Mouse (Mus musculus) hindbrain, embryonic 14.5 days (tissue): Measurements from ENCODE around the gene Fbxw9. TPM values are rescaled to one million over a fixed set of nuclear protein-coding genes. Genes with fewer than 3 reads are reported as not detected.

Source experiments
- ATAC-seq: fragments of 200-750 bp; cut with Nextera tagmentation; 2 replicates; pipeline ENCODE4 v1.8.0; 2017; ENCODE audit warnings: moderate number of reproducible peaks, mild to moderate bottlenecking, moderate TSS enrichment, moderate library complexity; ENCODE audit not compliant: low FRiP score
- DNase-seq: peaks from one replicate; pipeline ENCODE4 v3.0.0-alpha.2; 2015; ENCODE audit warnings: low spot score
- H3K27ac ChIP-seq: fragments of 300-500 bp; sonication (generic); 2 replicates; pipeline ENCODE4 v1.5.1; 2014; ENCODE audit warnings: mild to moderate bottlenecking, moderate library complexity
- H3K27me3 ChIP-seq: fragments of 300-500 bp; sonication (generic); 2 replicates; pipeline ENCODE4 v1.6.1; 2014; ENCODE audit warnings: mild to moderate bottlenecking, low read length, mixed read lengths; ENCODE audit not compliant: control insufficient read depth, insufficient read depth
- H3K36me3 ChIP-seq: fragments of 300-500 bp; sonication (generic); replicated peaks from 2 replicates; pipeline ENCODE4 v1.6.1; 2014; ENCODE audit not compliant: control insufficient read depth, insufficient read depth
- H3K4me1 ChIP-seq: fragments of 300-500 bp; sonication (generic); replicated peaks from 2 replicates; pipeline ENCODE4 v1.6.1; 2014; ENCODE audit warnings: antibody characterized with exemption, low read length, mixed read lengths; ENCODE audit not compliant: control insufficient read depth, insufficient read depth
- H3K4me2 ChIP-seq: fragments of 300-500 bp; sonication (generic); replicated peaks from 2 replicates; pipeline ENCODE4 v1.6.1; 2014; ENCODE audit warnings: mild to moderate bottlenecking, moderate library complexity
- H3K4me3 ChIP-seq: fragments of 300-500 bp; sonication (generic); replicated peaks from 2 replicates; pipeline ENCODE4 v1.5.1; 2014; ENCODE audit warnings: mild to moderate bottlenecking, low read length
- H3K9ac ChIP-seq: fragments of 300-500 bp; sonication (generic); 2 replicates; pipeline ENCODE4 v1.6.1; 2014
- H3K9me3 ChIP-seq: fragments of 300-500 bp; sonication (generic); 2 replicates; pipeline ENCODE4 v1.6.1; 2016; ENCODE audit warnings: low read length; ENCODE audit not compliant: control insufficient read depth
- WGBS: fragments of 180-500 bp; shearing (Covaris S2); extraction: QIAGEN DNeasy Blood & Tissue Kit; methylation state at CpG from one replicate; pipeline ENCODE4 v1.1.7; 2014; 5-methylcytosine and 5-hydroxymethylcytosine counted together
- polyA plus RNA-seq: library from polyadenylated mRNA; unstranded; fragments of >200 nt; fragmentation: Nextera tagmentation; extraction: Ambion mirVana; gene quantifications from 2 replicates; pipeline ENCODE4 v1.2.1, GENCODE M21; 2014

Gene Fbxw9
- polyA plus RNA-seq, 1 experiment from 2014 or later, result 68.9 TPM

GRCm38 (mm10) chr8:85088771-85089170 lies 28.9 kb downstream of the Fbxw9 start:
- no peak for ATAC-seq
- Histone ChIP-seq H3K27ac (no peak overlapping the region), H3K4me2 (no peak overlapping the region), H3K9me3 (no peaks in the 10 kb centered on the region), H3K36me3 (peaks cover 22% of the 10 kb centered on the region; the same call in 1 of the 2 replicates), H3K9ac (no peak overlapping the region), H3K27me3 (no peaks in the 10 kb centered on the region), H3K4me3 (no peak overlapping the region), H3K4me1 (no peaks in the 10 kb centered on the region; the same call in 1 of the 2 replicates)
- 89% methylated on average over 2 of the region's 2 CpGs for WGBS
- DNase-seq, result no peak

GRCm38 (mm10) chr8:85090856-85091255 lies 31.0 kb downstream of the Fbxw9 start:
- WGBS, result 94% methylated on average over 11 of the region's 11 CpGs
- no peak for ATAC-seq
- Histone ChIP-seq H3K4me1 (no peaks in the 10 kb centered on the region), H3K9me3 (no peaks in the 10 kb centered on the region), H3K4me2 (no peak overlapping the region), H3K27me3 (no peaks in the 10 kb centered on the region), H3K9ac (no peak overlapping the region), H3K4me3 (no peak overlapping the region), H3K36me3 (peaks cover 41% of the 10 kb centered on the region), H3K27ac (no peak overlapping the region)
- no peak for DNase-seq

GRCm38 (mm10) chr8:85091526-85092090 lies 31.8 kb downstream of the Fbxw9 start:
- H3K4me1 ChIP-seq, result no peaks in the 10 kb centered on the region
- H3K27me3 ChIP-seq, result no peaks in the 10 kb centered on the region
- H3K36me3 ChIP-seq, result peaks cover 48% of the 10 kb centered on the region
- DNase-seq (no peak), ATAC-seq (no peak)
- no peak overlapping the region for H3K4me3 ChIP-seq
- H3K4me2 ChIP-seq, result no peak overlapping the region
- H3K27ac ChIP-seq, result no peak overlapping the region
- no peaks in the 10 kb centered on the region for H3K9me3 ChIP-seq
- H3K9ac ChIP-seq, result no peak overlapping the region
- WGBS, result 36% methylated on average over 21 of the region's 21 CpGs

- H3K9ac ChIP-seq, result no peak overlapping the region
- H3K27me3 ChIP-seq, result no peaks in the 10 kb centered on the region
- no peak overlapping the region for H3K4me2 ChIP-seq
- H3K9me3 ChIP-seq, result no peaks in the 10 kb centered on the region
- H3K27ac ChIP-seq, result no peak overlapping the region
- no peak overlapping the region for H3K4me3 ChIP-seq
- H3K36me3 ChIP-seq, result peaks cover 52% of the 10 kb centered on the region
- 95% methylated on average over 13 of the region's 13 CpGs for WGBS
- ATAC-seq (no peak), DNase-seq (no peak)
- H3K4me1 ChIP-seq, result no peaks in the 10 kb centered on the region
Measured at GRCm38 (mm10) chr8:85095051-85095450, 35.2 kb downstream of the Fbxw9 start.

- H3K9me3 ChIP-seq, result no peaks in the 10 kb centered on the region
- H3K4me2 ChIP-seq, result no peak overlapping the region
- peaks cover 52% of the 10 kb centered on the region for H3K36me3 ChIP-seq
- no peak for DNase-seq
- H3K4me1 ChIP-seq, result no peaks in the 10 kb centered on the region
- H3K9ac ChIP-seq, result no peak overlapping the region
- WGBS, result 97% methylated on average over 7 of the region's 7 CpGs
- no peak overlapping the region for H3K4me3 ChIP-seq
- no peak for ATAC-seq
- no peaks in the 10 kb centered on the region for H3K27me3 ChIP-seq
- no peak overlapping the region for H3K27ac ChIP-seq
Measured at GRCm38 (mm10) chr8:85095566-85095965, 35.7 kb downstream of the Fbxw9 start.

- no peak overlapping the region for H3K9ac ChIP-seq
- H3K4me3 ChIP-seq, result no peak overlapping the region
- no peaks in the 10 kb centered on the region for H3K27me3 ChIP-seq
- DNase-seq, result no peak
- no peak for ATAC-seq
- no peak overlapping the region for H3K27ac ChIP-seq
- H3K9me3 ChIP-seq, result no peaks in the 10 kb centered on the region
- peaks cover 52% of the 10 kb centered on the region for H3K36me3 ChIP-seq
- H3K4me2 ChIP-seq, result no peak overlapping the region
- WGBS, result 96% methylated on average over 16 of the region's 16 CpGs
- no peaks in the 10 kb centered on the region for H3K4me1 ChIP-seq
Measured at GRCm38 (mm10) chr8:85096196-85096595, 36.3 kb downstream of the Fbxw9 start.

- no peaks in the 10 kb centered on the region for H3K4me1 ChIP-seq
- no peak for DNase-seq
- no peak overlapping the region for H3K9ac ChIP-seq
- H3K4me2 ChIP-seq, result no peak overlapping the region
- H3K27me3 ChIP-seq, result no peaks in the 10 kb centered on the region
- WGBS, result 92% methylated on average over 4 of the region's 4 CpGs
- no peak for ATAC-seq
- peaks cover 52% of the 10 kb centered on the region for H3K36me3 ChIP-seq
- no peak overlapping the region for H3K4me3 ChIP-seq
- no peaks in the 10 kb centered on the region for H3K9me3 ChIP-seq
- no peak overlapping the region for H3K27ac ChIP-seq
Measured at GRCm38 (mm10) chr8:85096850-85097249, 37.0 kb downstream of the Fbxw9 start.

- no peak for DNase-seq
- Histone ChIP-seq H3K4me3 (no peak overlapping the region), H3K9me3 (no peaks in the 10 kb centered on the region), H3K9ac (no peak overlapping the region), H3K4me1 (no peaks in the 10 kb centered on the region), H3K27me3 (no peaks in the 10 kb centered on the region), H3K27ac (no peak overlapping the region), H3K4me2 (no peak overlapping the region), H3K36me3 (peaks cover 38% of the 10 kb centered on the region)
- WGBS, result 93% methylated on average over 4 of the region's 4 CpGs
- no peak for ATAC-seq
Measured at GRCm38 (mm10) chr8:85100076-85100665, 40.3 kb downstream of the Fbxw9 start.

GRCm38 (mm10) chr8:85113241-85113640 lies 53.4 kb downstream of the Fbxw9 start:
- 96% methylated on average over 10 of the region's 10 CpGs for WGBS
- DNase-seq (no peak), ATAC-seq (no peak)
- no peak overlapping the region for H3K9ac ChIP-seq
- peaks cover 30% of the 10 kb centered on the region for H3K36me3 ChIP-seq
- H3K4me1 ChIP-seq, result no peaks in the 10 kb centered on the region
- no peak overlapping the region for H3K27ac ChIP-seq
- no peak overlapping the region for H3K4me2 ChIP-seq
- H3K27me3 ChIP-seq, result no peaks in the 10 kb centered on the region
- no peaks in the 10 kb centered on the region for H3K9me3 ChIP-seq
- no peak overlapping the region for H3K4me3 ChIP-seq
